In the genomic region with DNA sequence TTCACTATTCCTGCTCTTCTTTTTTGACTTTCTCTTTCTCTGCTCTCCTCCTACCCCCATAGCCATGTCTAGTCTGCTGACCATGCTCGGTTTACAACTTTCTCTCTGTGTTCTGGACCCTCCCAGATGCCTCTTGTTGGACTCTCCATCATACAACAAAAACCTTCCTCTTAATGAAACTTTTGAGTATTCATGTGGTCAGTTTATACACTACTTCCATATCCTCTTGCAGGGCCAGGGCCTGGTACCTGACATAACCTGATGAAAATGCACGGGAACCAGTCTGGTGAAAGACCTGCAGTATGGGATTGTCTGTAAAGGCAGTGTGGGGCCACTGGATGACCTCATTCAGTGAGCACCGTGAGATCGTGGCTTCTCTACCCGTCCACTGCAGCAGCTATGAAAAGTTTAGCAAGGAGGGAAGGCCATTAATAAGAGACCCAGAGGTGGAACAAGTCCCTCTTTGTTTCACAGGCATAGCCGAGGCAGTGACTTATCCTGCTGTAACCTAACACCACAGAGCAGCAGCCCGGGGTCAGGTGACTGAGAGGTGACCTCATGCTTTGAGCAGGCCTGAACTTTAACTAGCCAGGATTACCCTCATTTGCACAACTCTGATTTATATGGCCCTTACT, we compare ENCODE assay signal across 9 mouse cellular contexts. TPM values are rescaled to one million over a fixed set of nuclear protein-coding genes. Genes with fewer than 3 reads are reported as not detected.
DNase-seq lines count a peak whose midpoint lies in the region; ATAC-seq lines count a peak whose summit lies in the region.
"Had no signal": no experiment of that assay in that cellular context is flagged by ENCODE, and none has a peak within 500 bp of the region (broad histone marks: within the 10 kb centered on the region; RNA-seq: fewer than 3 reads in every experiment).

No protein-coding gene starts in this region.

- peaks cover 12 to 16% of the 10 kb centered on the region in 2 experiments; a peak in 3 of 4 replicates for H3K4me1 ChIP-seq in heart, embryonic 14.5 days (ENCODE audit: control insufficient read depth in 2 of 2, insufficient read depth in 2 of 2, low read length in 2 of 2)
- no peaks in the 10 kb centered on the region for H3K4me1 ChIP-seq in stomach, embryonic 16.5 days (ENCODE audit: control insufficient read depth, insufficient read depth, low read length)

- no peak overlapping the region for H3K4me2 ChIP-seq in heart, embryonic 14.5 days (ENCODE audit: low read length)
- no peak overlapping the region for H3K4me2 ChIP-seq in stomach, embryonic 16.5 days (ENCODE audit: low read depth, low read length)

- no peaks in the 10 kb centered on the region for H3K27me3 ChIP-seq in heart, embryonic 14.5 days (ENCODE audit: control insufficient read depth, insufficient read depth, low read length)
- H3K27me3 ChIP-seq in stomach, embryonic 16.5 days (ENCODE audit: control insufficient read depth, insufficient read depth, low read length) = no peaks in the 10 kb centered on the region

- no peaks in the 10 kb centered on the region for H3K9me3 ChIP-seq in heart, embryonic 14.5 days (ENCODE audit: control insufficient read depth, low read length)
- no peaks in the 10 kb centered on the region for H3K9me3 ChIP-seq in stomach, embryonic 16.5 days (replicated peaks; ENCODE audit: control insufficient read depth, low read length)

- no peak overlapping the region for H3K9ac ChIP-seq in heart, embryonic 14.5 days (ENCODE audit: low read length)
- no peak overlapping the region for H3K9ac ChIP-seq in stomach, embryonic 16.5 days (ENCODE audit: low read length)

- no peaks in the 10 kb centered on the region for H3K36me3 ChIP-seq in heart, embryonic 14.5 days (ENCODE audit: control insufficient read depth, insufficient read depth, low read length)
- no peaks in the 10 kb centered on the region for H3K36me3 ChIP-seq in stomach, embryonic 16.5 days (ENCODE audit: control insufficient read depth, insufficient read depth, low read length)

- no peak overlapping the region for H3K4me3 ChIP-seq in heart, embryonic 14.5 days (ENCODE audit: control insufficient read depth in 1 of 2, insufficient read depth in 1 of 2, low read depth in 1 of 2, low read length in 2 of 2)
- H3K4me3 ChIP-seq in stomach, embryonic 16.5 days (replicated peaks; ENCODE audit: low read length) = no peak overlapping the region

- H3K27ac ChIP-seq in heart, embryonic 14.5 days (replicated peaks in 1 of 2; ENCODE audit: control insufficient read depth in 1 of 2, insufficient read depth in 1 of 2, low read depth in 2 of 2, low read length in 2 of 2) = peak overlapping the region; percentile 48 to 65; a peak in 3 of 4 replicates
- H3K27ac ChIP-seq in stomach, embryonic 16.5 days (ENCODE audit: low read length) = peak overlapping the region; percentile 6; the same call in 1 of the 2 replicates
- H3K27ac ChIP-seq: macrophage had no signal

- ATAC-seq in heart, embryonic 14.5 days (ENCODE audit: insufficient number of reproducible peaks, insufficient read depth, low FRiP score, low read depth) = peak; percentile 29; the same call in 1 of the 2 replicates
- ATAC-seq in stomach, embryonic 16.5 days (ENCODE audit: insufficient read depth, low FRiP score) = peak; percentile 86
- no peak for ATAC-seq in cerebellum, adult (ENCODE audit: insufficient number of reproducible peaks, low FRiP score, low TSS enrichment)

- WGBS in heart, embryonic 14.5 days = 22% methylated on average over 7 of the region's 7 CpGs
- WGBS in large intestine, adult 2 months = 18% methylated on average over 7 of the region's 7 CpGs
- WGBS in stomach, embryonic 16.5 days = 20% methylated on average over 7 of the region's 7 CpGs

- peak; percentile 90 for DNase-seq in heart, adult 11 months
- no peak for DNase-seq in heart, adult 8-10 months (ENCODE audit: low spot score)
- DNase-seq in adrenal gland, postnatal 36 days = peak; percentile 59 to 73
- DNase-seq in large intestine, adult 2 months (ENCODE audit: low read depth, low spot score) = peak; percentile 7
- no peak for DNase-seq in cerebellum, postnatal 25 days

RNA-seq across cellular contexts. Expression of gene Slc7a14, which starts 49.7 kb away (rescaled TPM):
- total RNA-seq in heart, adult 8-10 months (2022) = under 1 TPM in 3 of 4 experiments, not detected in 1; 0.08 to 0.22 (median 0.09) TPM
- 1 to 10 TPM; 3.5 to 4.8 TPM for total RNA-seq in adrenal gland, postnatal 36 days (2021)
- polyA plus RNA-seq in heart, embryonic 14.5 days (2014; fragmentation: Nextera tagmentation; extraction: Ambion mirVana) = 0.62 and 0.66 TPM in 2 replicates
- 0.30 and 0.37 TPM in 2 replicates for polyA plus RNA-seq in large intestine, adult 2 months (2012; rRNA removed)
- 0.90 and 0.97 TPM in 2 replicates for polyA plus RNA-seq in stomach, embryonic 16.5 days (2015; fragmentation: Nextera tagmentation; extraction: Ambion mirVana)
- polyA plus RNA-seq: macrophage had no signal

Comparison
In these comparisons a context has a peak if more than half of its experiments do, and no peak if none do; other contexts are left out.
1. DNase-seq: peak in heart, adult 11 months (single experiment), adrenal gland, postnatal 36 days (2 of 2) and large intestine, adult 2 months (single experiment); none in heart, adult 8-10 months (single experiment) and cerebellum, postnatal 25 days (0 of 2).